Mouse (Mus musculus) stomach, postnatal 0 days (tissue): ENCODE measurements around the gene Wdr38.

Experiments
- CTCF ChIP-seq: IDR thresholded peaks from 2 replicates; pipeline ENCODE4 v1.5.1; 2016; ENCODE audit warnings: antibody characterized with exemption, low read depth, mild to moderate bottlenecking, moderate library complexity
- EP300 ChIP-seq: optimal IDR thresholded peaks from 2 replicates; pipeline ENCODE3; 2016; ENCODE audit warnings: antibody characterized with exemption

DNA sequence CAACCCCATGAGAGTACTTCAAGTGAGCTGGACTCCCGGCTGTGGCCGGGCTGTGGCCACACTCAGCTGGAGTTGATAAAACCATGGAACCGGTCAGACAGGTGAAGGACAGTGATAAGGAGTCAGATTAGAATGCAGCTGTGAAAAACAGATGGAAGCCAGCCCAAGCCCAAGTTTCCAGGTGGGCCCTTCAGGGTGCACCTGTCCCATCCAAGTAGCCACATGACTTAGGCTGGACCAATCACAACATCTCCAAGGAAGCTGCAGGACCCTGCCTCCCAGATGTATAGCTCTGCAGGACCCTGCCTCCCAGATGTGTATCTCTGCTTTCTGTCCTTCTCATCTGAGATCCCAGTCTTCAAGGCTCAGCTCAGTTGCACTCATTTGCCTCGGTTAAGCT, 5.3 kb upstream of the Wdr38 start:
- no peak for TF ChIP-seq EP300
- TF ChIP-seq CTCF = no peak
